Mouse (Mus musculus) urinary bladder, adult 18-20 months (tissue): ENCODE results near the gene Tmem268.

Experiments
- DNase-seq, 2 experiments: peaks; one replicate each; pipeline ENCODE4 v3.0.0; 2022; ENCODE audit warnings: low spot score in 2 of 2, mixed read lengths in 2 of 2

Tmem268 gene

DNA sequence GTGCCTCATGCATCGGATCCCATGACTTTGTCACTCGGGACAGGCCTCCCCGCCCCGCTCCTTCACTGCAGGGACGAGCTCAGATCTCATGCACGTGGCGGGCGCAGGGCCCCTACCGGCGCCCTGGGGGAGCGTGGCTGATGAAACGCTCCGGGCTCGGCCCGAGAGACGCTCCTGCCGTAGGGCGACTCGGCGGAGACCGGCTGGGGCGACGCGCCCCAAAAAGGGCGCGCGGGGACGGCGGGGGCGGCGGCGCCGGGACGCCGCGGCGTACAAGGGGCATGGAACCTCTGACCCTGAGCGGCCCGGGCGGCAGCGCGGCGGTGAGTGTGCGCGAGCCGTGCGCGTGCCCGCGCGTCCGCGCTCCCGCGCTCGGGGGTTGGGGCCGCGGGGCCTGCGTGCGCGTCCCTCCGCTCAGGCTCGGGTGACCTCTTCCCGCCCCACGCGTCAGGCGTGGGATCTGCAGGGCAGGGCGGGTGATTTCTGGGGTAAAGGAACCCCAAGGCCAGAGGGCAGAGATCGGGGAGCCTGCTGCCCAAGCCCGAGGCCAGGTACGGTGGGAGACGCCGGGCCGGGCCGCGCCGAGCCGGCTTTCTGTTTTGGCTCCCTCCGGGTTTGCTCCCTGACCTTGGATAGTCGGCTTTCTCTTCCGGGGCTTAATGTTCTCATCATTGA is at the start of gene Tmem268:
Gene Tmem268 (plus strand): TSS at position 375 of the 675 bp plus-strand sequence.
- peak; percentile 49 to 76 for DNase-seq

DNA sequence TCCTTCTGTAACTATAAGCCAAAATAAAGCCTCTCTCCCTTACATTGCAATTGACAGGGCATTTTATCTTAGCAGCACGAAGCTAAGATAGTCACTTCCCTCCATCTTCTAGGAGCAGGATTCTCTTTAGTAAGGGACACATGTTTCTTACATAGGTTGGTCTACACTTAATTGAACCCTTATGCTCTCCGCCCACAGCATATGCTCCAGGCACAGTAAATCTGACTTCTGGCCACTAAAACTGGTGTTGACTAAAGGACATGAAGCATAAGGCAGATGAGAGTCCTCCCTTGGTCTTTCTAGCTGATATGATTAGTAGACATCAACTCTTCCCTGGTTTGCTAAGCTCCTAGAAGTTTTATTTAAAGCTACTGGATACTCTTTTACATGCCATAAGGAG is 45.7 kb upstream of the Tmem268 start:
- no peak for DNase-seq

DNA sequence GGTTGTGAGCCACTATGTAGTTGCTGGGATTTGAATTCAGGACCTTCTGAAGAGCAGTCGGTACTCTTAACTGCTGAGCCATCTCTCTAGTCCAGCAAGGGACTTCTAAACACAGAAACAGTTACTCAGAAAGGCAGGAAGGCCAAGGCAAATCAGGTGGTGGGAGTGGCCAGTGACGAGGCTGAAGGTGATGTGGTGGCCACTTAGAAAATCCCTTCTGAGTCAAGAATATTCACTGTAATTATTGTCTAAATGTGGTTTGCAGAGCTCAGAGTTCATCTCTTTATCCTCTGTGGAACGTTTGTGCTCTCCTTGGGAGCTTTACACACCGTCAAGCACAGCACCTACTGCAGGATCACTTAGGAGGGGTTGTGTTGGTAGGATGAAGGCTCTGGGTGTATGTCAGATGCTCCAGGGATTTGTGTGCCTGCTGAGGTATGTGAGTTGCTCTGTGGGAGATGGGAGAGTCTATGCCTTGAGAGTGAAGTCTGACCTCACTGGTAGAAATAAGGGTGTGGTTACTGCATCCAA is 44.1 kb upstream of the Tmem268 start:
- no peak for DNase-seq

DNA sequence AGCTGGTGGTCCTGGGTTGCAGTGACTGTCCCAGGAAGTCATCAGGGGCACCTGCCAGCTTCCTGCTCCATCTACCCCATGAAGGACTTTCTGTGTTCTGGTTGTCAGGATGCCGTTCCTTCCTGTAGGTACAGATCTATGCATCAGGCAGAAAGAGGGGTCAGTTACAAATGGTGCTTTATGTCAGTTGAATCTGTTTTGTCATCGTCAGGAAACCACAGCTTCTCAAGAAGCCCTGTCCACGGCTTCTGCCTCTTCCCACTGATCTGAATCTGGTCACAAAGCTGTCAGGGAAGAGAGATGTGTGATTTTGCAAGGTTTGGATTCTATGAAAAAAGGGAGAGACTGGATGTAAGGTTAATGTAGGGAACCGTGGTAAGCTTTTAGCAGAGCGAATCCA is 43.6 kb upstream of the Tmem268 start:
- DNase-seq: no peak

DNA sequence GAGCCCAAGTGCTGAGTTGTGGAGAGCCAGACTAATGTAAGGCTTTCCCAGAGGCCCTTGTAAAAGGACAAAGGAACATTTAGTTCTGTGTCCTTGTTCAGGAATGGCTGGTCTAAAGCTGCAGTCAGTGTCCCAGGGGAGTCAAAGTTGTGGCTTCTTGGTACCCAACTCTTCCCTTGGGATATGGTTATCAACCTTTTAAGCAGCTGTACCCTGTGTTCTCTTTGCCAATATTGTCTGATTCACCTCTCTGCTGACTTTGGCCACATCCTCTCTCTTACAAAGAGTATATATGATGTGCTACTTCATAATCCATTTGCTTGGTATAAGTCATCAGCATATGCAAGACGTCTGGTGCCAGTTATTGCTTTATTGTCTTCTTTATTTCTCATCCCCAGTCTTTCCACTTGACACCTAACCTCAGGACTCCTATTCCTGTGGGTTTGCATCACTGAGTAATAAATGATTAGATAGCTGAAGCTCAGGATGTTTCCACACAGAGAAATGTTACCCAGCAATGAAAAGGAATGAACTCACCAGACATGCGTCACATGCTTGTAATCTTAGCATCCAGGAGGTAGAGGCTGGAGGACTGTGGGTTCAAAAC is 36.7 kb upstream of the Tmem268 start:
- DNase-seq: no peak

DNA sequence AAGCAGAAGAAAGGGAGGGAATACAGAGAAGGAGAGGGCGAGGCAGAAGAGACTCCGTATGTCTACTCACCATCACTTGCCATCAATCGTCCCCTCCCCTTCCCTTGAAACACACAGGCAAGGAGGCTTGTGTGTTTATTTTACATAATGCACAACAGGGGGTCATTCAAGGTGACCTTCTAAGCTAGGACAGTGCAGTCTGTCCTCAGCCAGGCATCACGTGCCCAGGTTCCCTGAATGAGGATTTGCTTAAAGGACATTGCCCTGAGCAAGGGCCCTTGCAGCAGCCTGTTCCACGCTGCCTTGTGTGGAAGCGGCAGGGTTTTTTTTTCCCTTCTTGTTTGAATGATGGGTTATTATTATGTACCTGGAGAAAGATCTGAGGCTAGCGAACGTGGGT is 33.1 kb upstream of the Tmem268 start:
- DNase-seq: no peak

DNA sequence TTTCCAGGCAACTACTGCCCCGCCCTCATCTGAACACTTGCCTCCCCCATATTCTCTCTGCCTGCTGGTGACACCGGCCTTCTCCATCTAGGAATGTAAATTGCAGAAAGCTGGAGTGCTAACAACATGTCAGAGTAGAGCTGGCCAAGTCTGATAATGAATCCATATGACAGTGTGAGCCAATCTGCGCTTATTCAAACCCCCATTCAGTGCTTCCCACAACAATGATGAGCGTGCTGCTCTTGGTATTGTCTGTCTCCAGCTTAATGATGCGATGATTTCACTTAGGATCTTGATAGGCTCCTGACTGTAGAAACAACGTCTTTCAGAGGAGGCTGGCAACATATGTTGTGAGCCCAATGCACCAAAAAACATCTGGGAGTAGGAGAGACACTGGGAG is 29.6 kb upstream of the Tmem268 start:
- no peak for DNase-seq

DNA sequence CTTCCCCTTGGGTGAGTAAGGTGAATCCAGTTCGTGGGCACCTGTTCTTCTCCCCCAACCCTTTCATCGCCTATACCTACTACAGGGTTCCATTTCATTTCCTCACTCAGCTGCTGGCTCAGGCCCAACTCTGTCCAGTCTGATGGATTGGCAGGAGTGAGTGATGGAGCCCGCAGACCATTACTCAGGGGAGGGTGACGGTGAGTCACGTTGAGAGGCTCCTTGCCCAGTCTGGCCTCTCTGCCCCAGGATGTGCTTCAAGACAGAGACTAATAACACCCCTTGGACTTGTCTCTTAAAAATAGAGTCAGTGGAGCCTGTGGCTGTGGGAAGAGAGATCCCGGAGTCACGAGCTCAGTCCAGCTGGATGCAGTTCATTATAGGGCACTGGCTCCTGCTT is 28.2 kb upstream of the Tmem268 start:
- DNase-seq: no peak

DNA sequence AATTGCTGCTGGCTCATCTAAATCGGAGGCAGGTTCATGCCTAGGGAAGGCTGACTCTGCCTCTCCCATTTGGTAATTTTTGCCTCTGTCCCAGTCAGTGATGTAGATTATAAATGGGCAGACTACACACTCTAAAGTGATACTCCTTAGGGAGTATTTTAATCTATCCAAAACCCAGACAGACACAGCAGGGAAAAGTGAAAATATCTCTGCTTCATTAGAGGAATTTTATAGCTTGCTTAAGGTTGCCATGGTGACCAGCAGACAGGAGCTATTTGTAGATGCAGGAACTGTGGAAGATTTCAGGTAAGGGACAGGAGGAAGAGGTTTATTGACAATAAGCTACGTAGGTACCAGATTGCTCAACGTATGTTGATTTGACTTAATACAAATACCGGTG is 21.0 kb upstream of the Tmem268 start:
- DNase-seq: no peak

DNA sequence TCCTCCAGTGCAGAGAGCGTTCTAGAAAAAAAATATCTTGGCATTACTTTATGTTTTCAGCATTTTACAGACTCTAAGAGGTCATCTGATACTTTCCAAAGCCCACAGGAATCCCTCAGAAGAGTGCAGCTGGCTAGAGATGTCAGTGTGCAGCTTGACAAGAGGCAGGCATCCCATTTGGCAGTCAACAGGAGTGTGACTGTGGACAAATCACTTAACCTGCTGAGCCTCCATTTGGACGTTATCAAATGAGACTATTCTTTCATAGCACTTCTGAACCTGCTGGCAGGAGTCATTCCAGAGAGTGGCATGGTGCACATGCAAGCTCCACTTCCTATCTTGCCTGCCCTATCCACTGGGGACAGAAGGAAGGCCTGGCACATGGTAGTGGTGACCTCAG is 16.4 kb upstream of the Tmem268 start:
- DNase-seq: no peak

DNA sequence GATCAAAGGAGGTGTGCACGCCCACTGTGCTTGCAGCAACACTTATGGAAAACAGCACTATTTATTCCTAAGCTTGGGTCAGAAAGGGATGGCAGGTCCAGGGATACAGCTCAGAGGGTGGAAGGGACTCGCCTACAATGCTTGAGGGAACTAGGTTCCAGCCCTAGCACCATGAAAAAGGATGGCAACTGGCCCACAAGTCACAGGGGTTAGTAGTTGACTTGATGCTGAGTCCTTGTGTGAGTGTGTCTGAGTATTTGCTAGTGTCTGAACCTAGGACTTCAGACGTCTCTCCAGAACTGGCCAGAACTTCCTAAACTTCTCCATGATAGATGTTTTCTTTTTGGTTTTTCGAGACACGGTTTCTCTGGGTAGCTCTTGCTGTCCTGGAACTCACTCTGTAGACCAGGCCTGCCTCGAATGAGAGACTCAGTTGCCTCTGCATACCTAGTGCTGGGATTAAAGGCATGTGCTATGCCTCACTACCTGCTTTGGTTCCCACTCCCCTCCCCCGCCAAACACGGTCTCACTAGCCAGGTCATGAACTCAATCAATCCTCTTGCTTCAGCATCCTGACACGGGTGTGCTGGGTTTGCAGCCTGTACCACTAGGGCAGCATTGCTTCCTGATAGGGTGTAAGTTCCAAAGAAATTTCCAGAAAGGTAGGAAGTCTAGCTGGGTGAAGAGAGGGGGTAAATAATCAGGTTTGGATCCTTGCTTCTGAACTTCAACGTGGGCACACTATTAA is 14.7 kb upstream of the Tmem268 start:
- no peak for DNase-seq

DNA sequence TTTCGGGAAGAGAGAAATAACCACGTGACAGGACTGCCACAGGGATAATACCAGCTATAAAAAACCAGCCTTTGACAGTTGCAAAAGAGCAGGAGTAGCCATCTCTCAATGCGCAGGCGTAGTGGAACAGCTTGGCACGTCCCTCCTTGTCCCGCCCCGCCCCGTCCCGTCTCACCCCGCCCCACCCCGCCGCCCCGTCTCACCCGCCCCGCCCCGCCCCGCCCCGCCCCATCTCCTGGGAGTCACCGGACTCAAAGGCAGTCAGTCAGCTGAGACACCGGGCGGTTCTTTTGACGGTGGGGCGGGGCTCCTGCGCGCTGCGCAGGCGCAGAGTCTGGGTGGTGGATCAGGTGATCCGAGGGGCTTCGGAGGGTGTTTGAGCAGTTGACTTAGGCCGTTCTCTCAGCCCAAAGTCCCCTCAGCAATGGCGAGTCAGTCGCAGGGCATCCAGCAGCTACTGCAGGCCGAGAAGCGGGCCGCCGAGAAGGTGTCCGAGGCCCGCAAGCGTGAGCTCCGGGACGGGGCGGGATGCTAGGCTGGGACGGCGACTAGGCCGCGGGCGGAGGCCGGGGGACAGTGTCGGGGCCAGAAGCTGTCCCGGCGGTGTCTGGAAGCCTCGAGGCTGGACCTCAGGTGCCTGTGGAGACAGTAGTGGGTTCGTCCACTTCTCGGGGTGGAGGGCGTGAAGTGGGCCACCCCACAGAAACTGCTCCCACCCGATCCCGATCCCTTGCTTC is 13.9 kb upstream of the Tmem268 start, which contains the start of gene Atp6v1g1:
Gene Atp6v1g1 (plus strand): TSS at position 279 of the 737 bp plus-strand sequence.
- peak; percentile 93 to 94 for DNase-seq

DNA sequence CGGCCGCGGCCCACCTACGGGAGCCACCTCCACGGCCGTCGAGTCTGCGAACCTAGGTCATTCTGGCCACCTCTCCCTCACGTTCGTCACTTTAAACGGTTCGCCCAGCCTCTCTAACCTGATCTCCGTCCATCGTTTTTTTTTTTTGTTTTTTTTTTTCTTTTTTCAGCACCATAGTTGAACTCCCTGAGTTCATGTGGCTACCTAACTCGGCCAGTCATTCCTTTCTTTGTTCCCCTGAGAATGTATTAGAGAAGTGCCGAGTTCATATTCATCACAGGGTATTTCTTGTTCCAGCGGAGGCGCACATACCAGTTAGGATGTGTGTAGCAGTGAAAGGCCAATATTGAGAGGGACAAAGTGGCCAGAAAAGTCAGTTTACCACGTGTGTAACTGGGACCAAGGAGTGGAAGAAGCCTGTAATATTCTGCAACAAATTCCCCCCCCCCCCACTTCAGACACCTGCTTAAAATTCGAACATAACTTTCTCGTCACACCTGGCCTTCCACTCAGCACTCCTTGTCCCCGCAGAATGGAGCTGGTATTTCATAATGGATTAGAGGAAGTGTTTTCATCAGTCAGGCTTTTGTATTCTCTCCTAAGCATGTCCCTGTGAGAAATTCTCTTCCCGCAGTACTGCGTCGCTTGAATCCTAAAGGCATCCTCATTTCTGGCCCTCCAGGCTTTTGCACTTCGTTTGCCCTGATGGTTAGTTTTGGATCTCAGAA is 13.2 kb upstream of the Tmem268 start:
- no peak for DNase-seq

DNA sequence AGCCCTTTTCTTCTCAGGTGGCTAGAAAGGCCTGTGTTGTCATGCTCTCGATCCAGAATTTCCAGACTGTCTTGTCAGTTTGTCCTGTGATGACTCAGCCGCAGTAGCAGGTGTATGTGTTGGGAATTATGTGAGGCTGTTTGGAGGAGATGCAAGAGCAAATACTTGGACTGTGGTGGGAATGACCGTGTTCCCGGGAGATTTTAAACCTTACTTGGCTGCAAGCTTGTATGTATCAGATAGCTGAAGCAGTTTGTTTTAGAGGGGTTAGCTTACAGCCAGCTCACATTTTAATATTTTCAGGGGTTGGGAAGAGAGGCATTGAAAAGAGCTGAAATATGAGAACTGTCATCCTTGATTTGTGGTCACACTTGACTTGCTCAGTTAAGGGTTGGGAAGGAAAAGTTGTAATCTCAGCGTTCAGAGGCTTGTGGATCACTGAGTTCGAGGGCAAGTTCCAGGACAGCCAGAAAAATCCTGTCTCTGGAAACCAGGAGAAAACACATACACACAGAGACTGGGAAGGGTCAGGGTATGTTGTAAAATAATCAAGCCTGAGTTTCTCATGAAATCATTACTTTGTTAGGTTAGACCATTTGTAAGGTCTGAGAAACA is 12.0 kb upstream of the Tmem268 start:
- no peak for DNase-seq

DNA sequence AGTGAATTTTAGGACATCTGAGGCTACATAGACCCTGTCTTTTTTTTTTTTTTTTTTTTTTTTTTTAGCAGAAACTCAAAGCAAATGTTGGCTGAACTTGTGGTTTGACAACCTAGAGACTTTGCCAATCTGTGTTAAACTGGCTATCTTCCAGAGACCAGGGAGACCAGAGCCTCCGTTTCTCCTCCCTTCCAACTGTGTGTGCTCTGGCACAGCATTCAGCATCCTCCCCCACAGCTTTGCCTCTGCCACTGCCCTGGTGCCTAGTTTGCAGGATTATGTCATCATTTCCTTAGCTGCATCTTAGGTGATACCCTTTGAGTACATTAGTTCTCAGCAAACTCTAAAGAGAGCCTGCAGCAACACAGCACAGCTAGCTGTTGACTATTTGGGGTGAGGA is 10.8 kb upstream of the Tmem268 start:
- no peak for DNase-seq

DNA sequence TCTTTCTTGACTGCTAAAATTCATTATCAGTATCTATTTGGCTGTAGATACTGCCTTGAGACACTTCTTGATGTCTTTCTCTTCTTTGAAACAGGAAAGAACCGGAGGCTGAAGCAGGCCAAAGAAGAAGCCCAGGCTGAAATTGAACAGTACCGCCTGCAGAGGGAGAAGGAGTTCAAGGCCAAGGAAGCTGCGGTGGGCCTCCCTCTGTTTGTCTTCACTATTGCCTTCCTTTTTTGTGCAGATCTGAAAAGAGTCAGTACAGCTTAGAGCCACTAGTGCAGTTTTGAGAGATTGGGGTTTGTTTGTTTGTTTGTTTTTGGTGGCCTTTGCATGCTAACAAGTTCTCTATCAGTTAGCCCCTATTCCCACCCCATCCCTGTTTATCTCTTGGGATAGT is 10.1 kb upstream of the Tmem268 start:
- no peak for DNase-seq

DNA sequence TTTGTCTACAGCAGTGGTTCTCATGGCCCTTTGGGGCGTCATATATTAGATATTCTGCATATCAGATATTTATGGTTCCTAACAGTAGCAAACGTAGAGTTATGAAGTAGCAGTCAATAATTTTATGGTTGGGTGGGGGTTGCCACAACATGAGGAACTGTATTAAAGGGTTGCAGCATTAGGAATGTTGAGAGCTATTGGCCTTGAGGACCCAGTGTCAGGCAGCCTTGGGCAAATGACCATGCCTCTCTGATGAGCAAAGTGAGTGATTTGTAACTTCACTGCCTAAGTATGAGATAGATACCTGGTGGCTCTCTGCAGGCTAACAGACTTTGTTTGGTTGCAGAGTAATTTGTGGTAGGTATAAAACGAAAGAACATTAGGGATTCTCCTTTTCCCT is 7.7 kb upstream of the Tmem268 start:
- DNase-seq: no peak

DNA sequence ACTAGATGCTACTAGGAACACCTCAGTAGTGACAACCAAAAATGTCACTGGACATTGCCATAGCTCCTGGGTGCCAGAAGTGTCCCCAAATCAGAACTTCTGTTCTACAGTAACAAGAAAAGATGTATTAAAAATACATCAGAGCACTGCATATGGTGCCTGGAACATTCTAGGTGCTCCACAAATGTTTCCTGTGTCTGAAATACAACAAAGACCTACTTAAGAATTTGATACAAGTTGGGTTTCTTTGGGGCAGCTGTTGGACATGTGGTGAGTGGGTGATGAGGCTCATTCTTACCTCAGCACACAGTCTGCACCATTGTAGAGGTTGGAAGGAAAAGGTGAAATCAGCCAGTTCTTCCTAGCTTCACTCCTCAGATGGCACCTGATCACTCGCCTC is 5.7 kb upstream of the Tmem268 start:
- DNase-seq: no peak

DNA sequence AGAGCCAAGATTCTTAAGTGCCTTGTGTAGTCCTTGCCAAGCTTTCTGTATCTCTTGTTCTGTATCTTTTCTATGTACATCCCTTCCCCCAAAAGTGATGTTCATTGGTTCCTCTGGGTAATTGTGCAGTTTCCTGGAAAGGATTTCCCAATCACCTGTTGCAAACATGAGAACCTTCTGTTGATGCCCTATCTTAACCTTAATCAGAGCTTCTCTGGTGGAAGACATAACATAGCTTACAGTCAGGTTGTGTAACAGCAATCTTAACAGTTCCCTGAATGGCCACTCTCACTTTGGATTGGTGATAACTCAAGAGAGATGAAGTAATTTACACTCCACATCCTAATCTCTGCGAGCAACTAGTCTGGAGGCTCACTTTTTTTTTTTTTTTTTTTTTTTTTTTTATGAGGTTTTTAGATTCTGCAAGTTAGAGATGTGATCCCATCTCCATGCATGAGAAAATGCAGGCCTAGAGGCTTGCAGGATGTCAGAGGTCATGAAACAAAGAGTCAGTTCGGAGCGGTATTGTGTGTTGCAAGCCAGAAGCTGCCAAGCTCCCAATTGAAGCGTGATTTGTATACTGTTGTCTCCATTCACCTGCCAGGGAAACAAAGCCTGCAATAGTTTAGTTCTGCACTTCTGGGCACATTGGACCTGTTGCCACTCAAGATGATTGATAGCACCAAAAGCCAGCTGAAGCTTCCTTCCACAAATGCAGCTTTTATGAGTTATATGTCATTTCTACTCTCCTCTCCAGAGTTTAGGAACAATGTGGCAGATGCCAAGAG is 4.6 kb upstream of the Tmem268 start:
- DNase-seq: no peak

DNA sequence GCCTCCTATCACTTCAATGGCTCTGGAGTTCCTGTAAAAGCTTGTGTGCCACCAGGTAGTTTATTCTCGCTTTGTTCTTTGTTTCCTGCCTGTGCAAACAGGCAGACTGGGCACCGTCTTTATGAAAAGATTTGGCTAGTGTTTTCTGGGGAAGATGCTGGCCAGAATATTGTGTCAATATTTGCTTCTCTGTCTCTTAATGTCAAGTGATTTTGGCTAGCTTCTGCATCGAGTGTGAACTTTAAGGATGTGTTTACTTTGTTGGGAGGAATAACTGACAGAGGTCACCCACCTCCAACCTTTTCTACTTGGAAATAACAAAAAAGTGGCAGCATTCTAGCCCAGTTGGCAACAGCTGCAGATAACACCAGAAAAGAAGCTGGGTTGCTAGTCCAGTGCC is 4.0 kb upstream of the Tmem268 start:
- DNase-seq: no peak
